Mouse (Mus musculus): ENCODE measurements around the gene Ss18l1.

- TF ChIP-seq TAL1 (IDR thresholded peaks at IDR 0.05; ENCODE audit: low read length) = no peak
- TF ChIP-seq CTCF (IDR thresholded peaks at IDR 0.05 in 2 of 3, conservative IDR thresholded peaks at IDR 0.05 in 1 of 3; ENCODE audit: control insufficient read depth in 1 of 3, insufficient read depth in 1 of 3, low read depth in 2 of 3, low read length in 3 of 3, poor library complexity in 1 of 3, severe bottlenecking in 1 of 3) = no peak
- no peak for TF ChIP-seq HCFC1 (IDR thresholded peaks at IDR 0.05; ENCODE audit: low read depth, low read length)
- no peak for TF ChIP-seq ETS1 (IDR thresholded peaks at IDR 0.05; ENCODE audit: low read depth, low read length)
Measured at GRCm38 (mm10) chr2:180034753-180035152, 7.6 kb upstream of the Ss18l1 start.

Measured in MEL (cell line).